9 mouse cellular contexts compared by ENCODE assay signal in genomic region chr19:10013348-10013747, GRCm38 (mm10). TPM values are rescaled to one million over a fixed set of nuclear protein-coding genes. Genes with fewer than 3 reads are reported as not detected.
A peak's percentile ranks its signal among the peaks of the same experiment; 100 is the strongest.
DNase-seq lines count a peak whose midpoint lies in the region; ATAC-seq and TF ChIP-seq lines count a peak whose summit lies in the region.
"Had no signal": no experiment of that assay in that cellular context is flagged by ENCODE, and none has a peak within 500 bp of the region (broad histone marks: within the 10 kb centered on the region; RNA-seq: fewer than 3 reads in every experiment).

No protein-coding gene starts in this region.

- H3K4me1 ChIP-seq in hindbrain, embryonic 12.5 days = peaks cover 21% of the 10 kb centered on the region
- H3K4me1 ChIP-seq in hindbrain, postnatal 0 days (ENCODE audit: insufficient read depth, low read length) = peaks cover 7% of the 10 kb centered on the region
- peaks cover 53% of the 10 kb centered on the region for H3K4me1 ChIP-seq in heart, embryonic 12.5 days (replicated peaks)
- H3K4me1 ChIP-seq in liver, postnatal 0 days (ENCODE audit: insufficient read depth) = peaks cover 29% of the 10 kb centered on the region

- no peaks in the 10 kb centered on the region for H3K27me3 ChIP-seq in hindbrain, embryonic 12.5 days
- H3K27me3 ChIP-seq in hindbrain, postnatal 0 days (ENCODE audit: insufficient read depth, low read length) = no peaks in the 10 kb centered on the region
- no peaks in the 10 kb centered on the region for H3K27me3 ChIP-seq in heart, embryonic 12.5 days (replicated peaks)
- no peaks in the 10 kb centered on the region for H3K27me3 ChIP-seq in liver, postnatal 0 days (ENCODE audit: insufficient read depth, low read length)

- H3K4me3 ChIP-seq in hindbrain, embryonic 12.5 days = no peak overlapping the region
- no peak overlapping the region for H3K4me3 ChIP-seq in hindbrain, postnatal 0 days (ENCODE audit: low read length)
- no peak overlapping the region for H3K4me3 ChIP-seq in heart, embryonic 12.5 days
- 0 out of 2 replicates have a peak overlapping the region, but pooled peaks have one; percentile 66 for H3K4me3 ChIP-seq in liver, postnatal 0 days (ENCODE audit: low read depth, low read length)

- TF ChIP-seq EP300 in liver, postnatal 0 days (IDR thresholded peaks at IDR 0.05; ENCODE audit: low read depth) = no peak

- TF ChIP-seq CTCF in hindbrain, postnatal 0 days (IDR thresholded peaks at IDR 0.05; ENCODE audit: low read depth) = no peak
- no peak for TF ChIP-seq CTCF in liver, postnatal 0 days (IDR thresholded peaks at IDR 0.05; ENCODE audit: low read depth)

- H3K9me3 ChIP-seq in hindbrain, embryonic 12.5 days (replicated peaks) = no peaks in the 10 kb centered on the region
- no peaks in the 10 kb centered on the region for H3K9me3 ChIP-seq in hindbrain, postnatal 0 days (ENCODE audit: low read length)
- no peaks in the 10 kb centered on the region for H3K9me3 ChIP-seq in heart, embryonic 12.5 days (replicated peaks)
- H3K9me3 ChIP-seq in liver, postnatal 0 days (ENCODE audit: low read length) = no peaks in the 10 kb centered on the region
- H3K9me3 ChIP-seq: G1E had no signal

- no peak for DNase-seq in hindbrain, postnatal 0 days (ENCODE audit: low spot score)
- DNase-seq in R1 (ENCODE audit: low read depth, low spot score) = peak; percentile 13
- DNase-seq in liver, postnatal 0 days = peak; percentile 15
- no peak for DNase-seq in frontal cortex, postnatal 14 days (ENCODE audit: low spot score in 2 of 2)
- no peak for DNase-seq in layer of hippocampus, adult 11-12 months (ENCODE audit: low spot score)
- DNase-seq in urinary bladder, postnatal 14 days (ENCODE audit: low spot score) = no peak

- H3K27ac ChIP-seq in hindbrain, embryonic 12.5 days = peak overlapping the region; percentile 71
- no peak overlapping the region; the same call in 1 of the 2 replicates for H3K27ac ChIP-seq in hindbrain, postnatal 0 days
- H3K27ac ChIP-seq in heart, embryonic 12.5 days (ENCODE audit: poor library complexity, severe bottlenecking) = peak overlapping the region; percentile 96
- H3K27ac ChIP-seq in liver, postnatal 0 days (ENCODE audit: low read depth) = peak overlapping the region; percentile 82

- 44% methylated on average over 3 of the region's 3 CpGs for WGBS in hindbrain, embryonic 12.5 days
- 52% methylated on average over 3 of the region's 3 CpGs for WGBS in hindbrain, postnatal 0 days
- WGBS in heart, embryonic 12.5 days = 26% methylated on average over 3 of the region's 3 CpGs
- WGBS in liver, postnatal 0 days (ENCODE audit: insufficient replicate concordance) = 63% methylated on average over 3 of the region's 3 CpGs

- H3K4me2 ChIP-seq in hindbrain, embryonic 12.5 days (replicated peaks) = no peak overlapping the region
- no peak overlapping the region for H3K4me2 ChIP-seq in hindbrain, postnatal 0 days (ENCODE audit: low read depth, low read length)
- peak overlapping the region; percentile 20 for H3K4me2 ChIP-seq in heart, embryonic 12.5 days
- H3K4me2 ChIP-seq in liver, postnatal 0 days (ENCODE audit: low read depth, low read length) = peak overlapping the region; percentile 94

- no peak overlapping the region; the same call in 1 of the 2 replicates for H3K9ac ChIP-seq in hindbrain, embryonic 12.5 days
- no peak overlapping the region for H3K9ac ChIP-seq in hindbrain, postnatal 0 days (replicated peaks; ENCODE audit: low read length)
- H3K9ac ChIP-seq in heart, embryonic 12.5 days = peak overlapping the region; percentile 49; the same call in 1 of the 2 replicates
- peak overlapping the region; percentile 71; the same call in 1 of the 2 replicates for H3K9ac ChIP-seq in liver, postnatal 0 days (replicated peaks)

- H3K36me3 ChIP-seq in hindbrain, embryonic 12.5 days = no peaks in the 10 kb centered on the region
- no peaks in the 10 kb centered on the region for H3K36me3 ChIP-seq in hindbrain, postnatal 0 days (ENCODE audit: insufficient read depth, low read length)
- H3K36me3 ChIP-seq in heart, embryonic 12.5 days = no peaks in the 10 kb centered on the region
- H3K36me3 ChIP-seq in liver, postnatal 0 days (replicated peaks; ENCODE audit: insufficient read depth, low read length) = 0 out of 2 replicates have a peak, but pooled peaks cover 2% of the 10 kb centered on the region
- H3K36me3 ChIP-seq: G1E had no signal

- no peak for ATAC-seq in hindbrain, embryonic 12.5 days (ENCODE audit: low FRiP score)
- ATAC-seq in hindbrain, postnatal 0 days = no peak
- ATAC-seq in heart, embryonic 12.5 days (ENCODE audit: insufficient number of reproducible peaks, low FRiP score) = no peak
- ATAC-seq in liver, postnatal 0 days = no peak

RNA-seq across cellular contexts. Expression of gene Rab3il1, which starts 11.9 kb away (rescaled TPM):
- 35.4 and 40.0 TPM in 2 replicates for polyA plus RNA-seq in hindbrain, embryonic 12.5 days (2016; fragmentation: Nextera tagmentation; extraction: Ambion mirVana)
- 19.7 and 23.0 TPM in 2 replicates for total RNA-seq in hindbrain, postnatal 0 days (2014; rRNA removed)
- polyA plus RNA-seq in hindbrain, postnatal 0 days (2015; fragmentation: Nextera tagmentation; extraction: Ambion mirVana) = 20.1 and 22.2 TPM in 2 replicates
- 38.0 and 39.7 TPM in 2 replicates for polyA plus RNA-seq in heart, embryonic 12.5 days (2016; fragmentation: Nextera tagmentation; extraction: Ambion mirVana)
- polyA plus RNA-seq in liver, postnatal 0 days (2015; fragmentation: Nextera tagmentation; extraction: Ambion mirVana) = 74.9 and 80.9 TPM in 2 replicates

RNA-seq across cellular contexts. Expression of gene Best1, which starts 11.9 kb away (rescaled TPM):
- polyA plus RNA-seq in hindbrain, embryonic 12.5 days (2016; fragmentation: Nextera tagmentation; extraction: Ambion mirVana) = 0.94 and 1.1 TPM in 2 replicates
- 0.86 and 1.5 TPM in 2 replicates for total RNA-seq in hindbrain, postnatal 0 days (2014; rRNA removed)
- 2.6 and 3.0 TPM in 2 replicates for polyA plus RNA-seq in hindbrain, postnatal 0 days (2015; fragmentation: Nextera tagmentation; extraction: Ambion mirVana)
- 0.32 and 0.34 TPM in 2 replicates for polyA plus RNA-seq in heart, embryonic 12.5 days (2016; fragmentation: Nextera tagmentation; extraction: Ambion mirVana)
- polyA plus RNA-seq in liver, postnatal 0 days (2015; fragmentation: Nextera tagmentation; extraction: Ambion mirVana) = 0.08 and 0.13 TPM in 2 replicates

RNA-seq across cellular contexts. Expression of gene Fads3, which starts 28.0 kb away (rescaled TPM):
- 13.1 and 16.6 TPM in 2 replicates for polyA plus RNA-seq in hindbrain, embryonic 12.5 days (2016; fragmentation: Nextera tagmentation; extraction: Ambion mirVana)
- 52.5 and 59.0 TPM in 2 replicates for total RNA-seq in hindbrain, postnatal 0 days (2014; rRNA removed)
- polyA plus RNA-seq in hindbrain, postnatal 0 days (2015; fragmentation: Nextera tagmentation; extraction: Ambion mirVana) = 35.1 and 37.4 TPM in 2 replicates
- 40.7 and 45.2 TPM in 2 replicates for polyA plus RNA-seq in heart, embryonic 12.5 days (2016; fragmentation: Nextera tagmentation; extraction: Ambion mirVana)
- polyA plus RNA-seq in liver, postnatal 0 days (2015; fragmentation: Nextera tagmentation; extraction: Ambion mirVana) = 1.7 and 2.0 TPM in 2 replicates

RNA-seq across cellular contexts. Expression of gene Fth1, which starts 33.0 kb away (rescaled TPM):
- 1,445 and 1,581 TPM in 2 replicates for polyA plus RNA-seq in hindbrain, embryonic 12.5 days (2016; fragmentation: Nextera tagmentation; extraction: Ambion mirVana)
- 301 and 443 TPM in 2 replicates for total RNA-seq in hindbrain, postnatal 0 days (2014; rRNA removed)
- 2,616 and 2,786 TPM in 2 replicates for polyA plus RNA-seq in hindbrain, postnatal 0 days (2015; fragmentation: Nextera tagmentation; extraction: Ambion mirVana)
- polyA plus RNA-seq in heart, embryonic 12.5 days (2016; fragmentation: Nextera tagmentation; extraction: Ambion mirVana) = 2,254 and 2,412 TPM in 2 replicates
- 4,793 and 5,083 TPM in 2 replicates for polyA plus RNA-seq in liver, postnatal 0 days (2015; fragmentation: Nextera tagmentation; extraction: Ambion mirVana)

Comparison
In these comparisons a context has a peak if more than half of its experiments do, and no peak if none do; other contexts are left out.
1. H3K4me2 ChIP-seq: peak in heart, embryonic 12.5 days (single experiment) and liver, postnatal 0 days (single experiment); none in hindbrain, embryonic 12.5 days (single experiment) and hindbrain, postnatal 0 days (single experiment).
2. H3K9ac ChIP-seq: peak in heart, embryonic 12.5 days (single experiment) and liver, postnatal 0 days (single experiment); none in hindbrain, embryonic 12.5 days (single experiment) and hindbrain, postnatal 0 days (single experiment).
3. DNase-seq: peak in R1 (single experiment) and liver, postnatal 0 days (single experiment); none in hindbrain, postnatal 0 days (single experiment), frontal cortex, postnatal 14 days (0 of 2), layer of hippocampus, adult 11-12 months (single experiment) and urinary bladder, postnatal 14 days (single experiment).